In genomic region chr3:129207231-129208030, GRCm38 (mm10) we compare ENCODE assay signal across 19 mouse cellular contexts. TPM values are rescaled to one million over a fixed set of nuclear protein-coding genes. Genes with fewer than 3 reads are reported as not detected.
A peak's percentile ranks its signal among the peaks of the same experiment; 100 is the strongest.
DNase-seq lines count a peak whose midpoint lies in the region; ATAC-seq and TF ChIP-seq lines count a peak whose summit lies in the region.
"Had no signal": no experiment of that assay in that cellular context is flagged by ENCODE, and none has a peak within 500 bp of the region (broad histone marks: within the 10 kb centered on the region; RNA-seq: fewer than 3 reads in every experiment).

No protein-coding gene starts in this region.

- WGBS in forebrain, embryonic 14.5 days: under 1% methylated on average over 24 of the region's 24 CpGs
- under 1% methylated on average over 24 of the region's 24 CpGs for WGBS in forebrain, embryonic 15.5 days
- 2% methylated on average over 24 of the region's 24 CpGs for WGBS in midbrain, embryonic 11.5 days
- WGBS in midbrain, postnatal 0 days: under 1% methylated on average over 24 of the region's 24 CpGs
- 12% methylated on average over 24 of the region's 24 CpGs for WGBS in embryonic facial prominence, embryonic 15.5 days

- H3K9me3 ChIP-seq in forebrain, embryonic 14.5 days (replicated peaks; ENCODE audit: control insufficient read depth, low read length): no peaks in the 10 kb centered on the region
- H3K9me3 ChIP-seq in forebrain, embryonic 15.5 days: no peaks in the 10 kb centered on the region
- H3K9me3 ChIP-seq in midbrain, embryonic 11.5 days (ENCODE audit: control insufficient read depth, low read length): no peaks in the 10 kb centered on the region
- no peaks in the 10 kb centered on the region for H3K9me3 ChIP-seq in midbrain, postnatal 0 days (ENCODE audit: low read length)
- H3K9me3 ChIP-seq in embryonic facial prominence, embryonic 15.5 days (replicated peaks): no peaks in the 10 kb centered on the region
- H3K9me3 ChIP-seq: forebrain, embryonic 13.5 days had no signal

- H3K36me3 ChIP-seq in forebrain, embryonic 14.5 days (ENCODE audit: control insufficient read depth, insufficient read depth, low read length): no peaks in the 10 kb centered on the region
- H3K36me3 ChIP-seq in forebrain, embryonic 15.5 days: no peaks in the 10 kb centered on the region
- H3K36me3 ChIP-seq in midbrain, embryonic 11.5 days (ENCODE audit: control insufficient read depth, insufficient read depth, low read length): no peaks in the 10 kb centered on the region
- no peaks in the 10 kb centered on the region for H3K36me3 ChIP-seq in midbrain, postnatal 0 days (ENCODE audit: insufficient read depth, low read length)
- no peaks in the 10 kb centered on the region for H3K36me3 ChIP-seq in embryonic facial prominence, embryonic 15.5 days

- peaks cover 94% of the 10 kb centered on the region for H3K27me3 ChIP-seq in forebrain, embryonic 14.5 days (replicated peaks; ENCODE audit: control insufficient read depth, insufficient read depth, low read length)
- peaks cover 96% of the 10 kb centered on the region for H3K27me3 ChIP-seq in forebrain, embryonic 15.5 days
- H3K27me3 ChIP-seq in midbrain, embryonic 11.5 days (ENCODE audit: control insufficient read depth, insufficient read depth, low read length): peaks cover 96% of the 10 kb centered on the region
- peaks cover 93% of the 10 kb centered on the region for H3K27me3 ChIP-seq in midbrain, postnatal 0 days (ENCODE audit: insufficient read depth, low read length)
- H3K27me3 ChIP-seq in embryonic facial prominence, embryonic 15.5 days: peaks cover 92% of the 10 kb centered on the region

- intact Hi-C loops in heart, postnatal 14 days (cut with DNase I): loop anchor here (10.0 kb wide), 3 partner anchors 743 to 1897 kb away; no protein-coding TSS in a partner anchor

- DNase-seq in forebrain, embryonic 14.5 days (ENCODE audit: low spot score): peak; percentile 22
- peak; percentile 95 for DNase-seq in midbrain, embryonic 11.5 days (ENCODE audit: low spot score, missing footprints)
- DNase-seq in midbrain, postnatal 0 days (ENCODE audit: low spot score): no peak
- DNase-seq in retina, postnatal 1 day: peak; percentile 33
- no peak for DNase-seq in heart, postnatal 14 days
- DNase-seq: cerebellum, adult 11 months; heart, adult 11 months; heart, postnatal 10 days; kidney, adult 18-20 months; lung, adult 2 months; thymus, adult 18-20 months had no signal

- no peak for ATAC-seq in forebrain, embryonic 14.5 days
- no peak for ATAC-seq in forebrain, embryonic 15.5 days (replicated peaks)
- ATAC-seq in midbrain, embryonic 11.5 days (ENCODE audit: low FRiP score): no peak
- no peak for ATAC-seq in midbrain, postnatal 0 days (ENCODE audit: low FRiP score)
- ATAC-seq in embryonic facial prominence, embryonic 15.5 days (ENCODE audit: insufficient number of reproducible peaks, low FRiP score, low TSS enrichment, low read depth): no peak
- no peak for ATAC-seq in megakaryocyte, adult 5-6 weeks (ENCODE audit: poor library complexity, severe bottlenecking)
- ATAC-seq: forebrain, embryonic 13.5 days had no signal

- no peak for TF ChIP-seq CTCF in midbrain, postnatal 0 days (IDR thresholded peaks at IDR 0.05)

- no peak overlapping the region for H3K4me3 ChIP-seq in forebrain, embryonic 14.5 days (ENCODE audit: low read depth, low read length)
- no peak overlapping the region for H3K4me3 ChIP-seq in forebrain, embryonic 15.5 days
- H3K4me3 ChIP-seq in midbrain, embryonic 11.5 days (ENCODE audit: low read depth, low read length): no peak overlapping the region
- H3K4me3 ChIP-seq in midbrain, postnatal 0 days (ENCODE audit: low read depth, low read length): no peak overlapping the region
- H3K4me3 ChIP-seq in embryonic facial prominence, embryonic 15.5 days (replicated peaks): peak overlapping the region; percentile 10
- H3K4me3 ChIP-seq: forebrain, embryonic 13.5 days had no signal

- H3K9ac ChIP-seq in forebrain, embryonic 14.5 days (ENCODE audit: low read length): no peak overlapping the region
- H3K9ac ChIP-seq in forebrain, embryonic 15.5 days (replicated peaks): no peak overlapping the region
- H3K9ac ChIP-seq in midbrain, embryonic 11.5 days (ENCODE audit: low read length): no peak overlapping the region; the same call in 1 of the 2 replicates
- no peak overlapping the region for H3K9ac ChIP-seq in midbrain, postnatal 0 days (replicated peaks; ENCODE audit: low read length, poor library complexity, severe bottlenecking)
- H3K9ac ChIP-seq in embryonic facial prominence, embryonic 15.5 days: no peak overlapping the region
- H3K9ac ChIP-seq: forebrain, embryonic 13.5 days had no signal

- H3K27ac ChIP-seq in forebrain, embryonic 14.5 days (ENCODE audit: low read depth, low read length): no peak overlapping the region
- no peak overlapping the region for H3K27ac ChIP-seq in forebrain, embryonic 15.5 days (replicated peaks)
- no peak overlapping the region for H3K27ac ChIP-seq in midbrain, embryonic 11.5 days (ENCODE audit: low read depth, low read length)
- H3K27ac ChIP-seq in midbrain, postnatal 0 days (ENCODE audit: low read depth, low read length): no peak overlapping the region
- no peak overlapping the region for H3K27ac ChIP-seq in embryonic facial prominence, embryonic 15.5 days (replicated peaks)
- H3K27ac ChIP-seq: forebrain, embryonic 13.5 days had no signal

- H3K4me1 ChIP-seq in forebrain, embryonic 14.5 days (ENCODE audit: control insufficient read depth, insufficient read depth, low read length): peaks cover 4% of the 10 kb centered on the region; the same call in 1 of the 2 replicates
- peaks cover 20% of the 10 kb centered on the region for H3K4me1 ChIP-seq in forebrain, embryonic 15.5 days
- H3K4me1 ChIP-seq in midbrain, embryonic 11.5 days (ENCODE audit: control insufficient read depth, insufficient read depth, low read length): peaks cover 10% of the 10 kb centered on the region
- no peaks in the 10 kb centered on the region for H3K4me1 ChIP-seq in midbrain, postnatal 0 days (ENCODE audit: insufficient read depth, low read length)
- peaks cover 23% of the 10 kb centered on the region for H3K4me1 ChIP-seq in embryonic facial prominence, embryonic 15.5 days

- no peak overlapping the region for H3K4me2 ChIP-seq in forebrain, embryonic 14.5 days (ENCODE audit: low read length)
- no peak overlapping the region for H3K4me2 ChIP-seq in forebrain, embryonic 15.5 days (replicated peaks)
- H3K4me2 ChIP-seq in midbrain, embryonic 11.5 days: peak overlapping the region; percentile 20; the same call in 1 of the 2 replicates
- no peak overlapping the region for H3K4me2 ChIP-seq in midbrain, postnatal 0 days (ENCODE audit: low read depth, low read length, poor library complexity, severe bottlenecking)
- H3K4me2 ChIP-seq in embryonic facial prominence, embryonic 15.5 days (replicated peaks): peak overlapping the region; percentile 37
- H3K4me2 ChIP-seq: forebrain, embryonic 13.5 days had no signal

RNA-seq across cellular contexts. Expression of gene Pitx2, which starts 7.8 kb away (rescaled TPM):
- 9.3 and 13.7 TPM in 2 replicates for polyA plus RNA-seq in forebrain, embryonic 14.5 days (2014; fragmentation: Nextera tagmentation; extraction: Ambion mirVana)
- polyA plus RNA-seq in forebrain, embryonic 15.5 days (2015; fragmentation: Nextera tagmentation; extraction: Ambion mirVana): 1.8 and 5.0 TPM in 2 replicates
- polyA plus RNA-seq in midbrain, embryonic 11.5 days (2014; fragmentation: Nextera tagmentation; extraction: Ambion mirVana): 53.7 and 56.3 TPM in 2 replicates
- 10.4 and 13.5 TPM in 2 replicates for total RNA-seq in midbrain, postnatal 0 days (2014; rRNA removed)
- 28.7 and 29.9 TPM in 2 replicates for polyA plus RNA-seq in midbrain, postnatal 0 days (2015; fragmentation: Nextera tagmentation; extraction: Ambion mirVana)
- 82.5 and 88.3 TPM in 2 replicates for polyA plus RNA-seq in embryonic facial prominence, embryonic 15.5 days (2015; fragmentation: Nextera tagmentation; extraction: Ambion mirVana)
- total RNA-seq in megakaryocyte, adult 5-6 weeks (2015): not detected in 2 replicates
- total RNA-seq in megakaryocyte, adult 5-6 weeks (2017): not detected in 2 replicates
- total RNA-seq in heart, postnatal 14 days (2021): under 1 TPM; 0.83 to 0.91 TPM
- total RNA-seq: layer of hippocampus, adult 18-20 months; left cerebral cortex, adult 8-10 months; megakaryocyte-erythroid progenitor cell, adult 5-6 weeks; neutrophil, adult 5-6 weeks had no signal

Comparison
In these comparisons a context has a peak if more than half of its experiments do, and no peak if none do; other contexts are left out.
1. DNase-seq: peak in forebrain, embryonic 14.5 days (single experiment), midbrain, embryonic 11.5 days (single experiment) and retina, postnatal 1 day (single experiment); none in midbrain, postnatal 0 days (single experiment) and heart, postnatal 14 days (0 of 2).
2. H3K4me2 ChIP-seq: peak in midbrain, embryonic 11.5 days (single experiment) and embryonic facial prominence, embryonic 15.5 days (single experiment); none in forebrain, embryonic 14.5 days (single experiment), forebrain, embryonic 15.5 days (single experiment) and midbrain, postnatal 0 days (single experiment).